Mouse (Mus musculus) midbrain, embryonic 14.5 days (tissue): Measurements from ENCODE around the gene Pcdh9. TPM values are rescaled to one million over a fixed set of nuclear protein-coding genes. Genes with fewer than 3 reads are reported as not detected.
A peak's percentile ranks its signal among the peaks of the same experiment; 100 is the strongest.
"Not testable (repeated sequence)": the region's sequence is repeated elsewhere in the genome, so short reads cannot be mapped to it uniquely, and the experiment has no call there.

Experiments
- ATAC-seq: fragments of 200-750 bp; cut with Nextera tagmentation; 2 replicates; pipeline ENCODE4 v1.8.0; 2017; ENCODE audit warnings: moderate number of reproducible peaks, moderate library complexity; ENCODE audit not compliant: low FRiP score, low TSS enrichment
- DNase-seq: peaks from one replicate; pipeline ENCODE4 v3.0.0-alpha.2; 2015
- H3K27ac ChIP-seq: fragments of 300-500 bp; sonication (generic); replicated peaks from 2 replicates; pipeline ENCODE4 v1.5.1; 2014; ENCODE audit warnings: mild to moderate bottlenecking, low read depth, low read length, moderate library complexity
- H3K27me3 ChIP-seq: fragments of 300-500 bp; sonication (generic); 2 replicates; pipeline ENCODE4 v1.6.1; 2014; ENCODE audit warnings: low read length, control low read depth, mixed read lengths; ENCODE audit not compliant: control insufficient read depth, insufficient read depth
- H3K36me3 ChIP-seq: fragments of 300-500 bp; sonication (generic); 2 replicates; pipeline ENCODE4 v1.6.1; 2014; ENCODE audit warnings: low read length, control low read depth; ENCODE audit not compliant: control insufficient read depth, insufficient read depth
- H3K4me1 ChIP-seq: fragments of 300-500 bp; sonication (generic); 2 replicates; pipeline ENCODE4 v1.6.1; 2014; ENCODE audit warnings: mild to moderate bottlenecking, antibody characterized with exemption, low read length, control low read depth; ENCODE audit not compliant: control insufficient read depth, insufficient read depth
- H3K4me2 ChIP-seq: fragments of 300-500 bp; sonication (generic); 2 replicates; pipeline ENCODE4 v1.6.1; 2014; ENCODE audit warnings: mild to moderate bottlenecking, low read length, moderate library complexity
- H3K4me3 ChIP-seq: fragments of 300-500 bp; sonication (generic); replicated peaks from 2 replicates; pipeline ENCODE4 v1.5.1; 2014; ENCODE audit warnings: low read depth, low read length
- H3K9ac ChIP-seq: fragments of 300-500 bp; sonication (generic); replicated peaks from 2 replicates; pipeline ENCODE4 v1.6.1; 2014; ENCODE audit warnings: mild to moderate bottlenecking, low read length, moderate library complexity
- H3K9me3 ChIP-seq: fragments of 300-500 bp; sonication (generic); 2 replicates; pipeline ENCODE4 v1.6.1; 2016; ENCODE audit warnings: low read length, control low read depth, mixed read lengths; ENCODE audit not compliant: control insufficient read depth
- WGBS: fragments of 180-500 bp; shearing (Covaris S2); extraction: QIAGEN DNeasy Blood & Tissue Kit; methylation state at CpG from one replicate; pipeline ENCODE4 v1.1.7; 2014; 5-methylcytosine and 5-hydroxymethylcytosine counted together
- polyA plus RNA-seq: library from polyadenylated mRNA; unstranded; fragments of >200 nt; fragmentation: Nextera tagmentation; extraction: Ambion mirVana; gene quantifications from 2 replicates; pipeline ENCODE4 v1.2.1, GENCODE M21; 2014

Gene Pcdh9
- polyA plus RNA-seq, 1 experiment from 2014 or later: 131 TPM

DNA sequence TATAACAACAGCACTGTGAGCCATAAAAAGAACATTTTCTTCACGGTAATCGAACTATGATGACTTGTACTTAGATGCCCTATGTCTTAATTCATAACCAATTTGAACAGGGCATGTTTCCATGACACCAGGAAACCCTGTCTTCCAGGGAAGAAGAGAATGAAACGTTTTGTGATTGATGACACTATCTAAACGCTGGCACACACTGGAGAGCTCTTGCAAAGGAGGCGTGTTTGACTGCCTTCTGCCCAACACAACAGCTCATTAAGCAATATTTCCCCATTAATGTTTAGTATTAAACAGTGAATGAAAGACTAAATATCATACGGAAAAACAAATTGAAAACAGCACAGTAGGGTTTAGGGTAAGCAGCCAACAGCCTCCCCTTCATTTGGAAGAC is 656.9 kb downstream of the Pcdh9 start:
- H3K27me3 ChIP-seq: no peaks in the 10 kb centered on the region
- no peaks in the 10 kb centered on the region for H3K36me3 ChIP-seq
- H3K4me1 ChIP-seq: no peaks in the 10 kb centered on the region
- H3K4me3 ChIP-seq: no peak overlapping the region
- H3K27ac ChIP-seq: no peak overlapping the region
- no peak for DNase-seq
- H3K4me2 ChIP-seq: no peak overlapping the region
- no peaks in the 10 kb centered on the region for H3K9me3 ChIP-seq
- 59% methylated on average over 6 of the region's 6 CpGs for WGBS
- no peak overlapping the region for H3K9ac ChIP-seq
- ATAC-seq: no peak

DNA sequence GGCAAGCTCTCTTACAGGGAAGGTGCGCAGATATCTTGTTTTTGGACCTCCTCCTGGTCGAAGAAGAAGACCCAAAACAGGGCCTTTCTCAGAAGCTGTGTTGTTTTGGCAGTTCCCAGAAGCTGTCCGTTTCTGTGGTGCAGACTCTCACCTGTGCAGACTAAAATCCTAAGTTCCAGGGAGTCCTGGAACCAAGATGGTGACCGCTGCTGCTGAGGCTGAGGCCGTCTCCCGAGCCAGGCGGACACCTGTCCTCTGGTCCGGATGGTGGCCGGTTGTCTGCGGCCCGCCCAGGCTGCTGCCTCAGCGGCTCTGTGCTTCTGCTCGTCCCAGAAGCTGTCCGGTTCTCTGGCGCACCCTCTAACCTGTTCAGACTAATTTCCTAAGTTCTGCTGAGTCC is 675.6 kb downstream of the Pcdh9 start:
- ATAC-seq, H3K36me3 ChIP-seq, DNase-seq, H3K4me3 ChIP-seq, H3K27me3 ChIP-seq, H3K9me3 ChIP-seq, H3K27ac ChIP-seq, H3K4me2 ChIP-seq, H3K9ac ChIP-seq, H3K4me1 ChIP-seq: not testable (repeated sequence)
- 91% methylated on average over 6 of the region's 15 CpGs for WGBS

DNA sequence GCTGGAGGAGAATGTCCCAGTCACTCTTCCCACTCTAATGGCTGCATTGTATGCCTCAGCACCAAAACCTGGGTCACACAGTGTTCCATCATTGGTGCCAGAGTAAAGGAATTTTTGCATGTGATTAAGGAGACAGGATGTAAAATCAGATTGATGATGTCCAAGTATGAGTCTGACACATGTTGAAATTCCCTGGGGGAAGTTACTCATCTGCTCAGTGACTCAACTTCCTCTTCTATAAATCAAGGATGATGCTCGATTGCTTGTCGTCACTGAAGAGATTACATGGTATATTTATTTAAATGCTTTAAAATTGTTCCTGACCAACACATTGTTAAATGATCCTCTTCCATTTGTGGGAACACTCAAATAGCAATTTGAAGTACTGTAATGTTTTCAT is 690.7 kb downstream of the Pcdh9 start:
- no peak for ATAC-seq
- 96% methylated on average over 2 of the region's 2 CpGs for WGBS
- no peak for DNase-seq

DNA sequence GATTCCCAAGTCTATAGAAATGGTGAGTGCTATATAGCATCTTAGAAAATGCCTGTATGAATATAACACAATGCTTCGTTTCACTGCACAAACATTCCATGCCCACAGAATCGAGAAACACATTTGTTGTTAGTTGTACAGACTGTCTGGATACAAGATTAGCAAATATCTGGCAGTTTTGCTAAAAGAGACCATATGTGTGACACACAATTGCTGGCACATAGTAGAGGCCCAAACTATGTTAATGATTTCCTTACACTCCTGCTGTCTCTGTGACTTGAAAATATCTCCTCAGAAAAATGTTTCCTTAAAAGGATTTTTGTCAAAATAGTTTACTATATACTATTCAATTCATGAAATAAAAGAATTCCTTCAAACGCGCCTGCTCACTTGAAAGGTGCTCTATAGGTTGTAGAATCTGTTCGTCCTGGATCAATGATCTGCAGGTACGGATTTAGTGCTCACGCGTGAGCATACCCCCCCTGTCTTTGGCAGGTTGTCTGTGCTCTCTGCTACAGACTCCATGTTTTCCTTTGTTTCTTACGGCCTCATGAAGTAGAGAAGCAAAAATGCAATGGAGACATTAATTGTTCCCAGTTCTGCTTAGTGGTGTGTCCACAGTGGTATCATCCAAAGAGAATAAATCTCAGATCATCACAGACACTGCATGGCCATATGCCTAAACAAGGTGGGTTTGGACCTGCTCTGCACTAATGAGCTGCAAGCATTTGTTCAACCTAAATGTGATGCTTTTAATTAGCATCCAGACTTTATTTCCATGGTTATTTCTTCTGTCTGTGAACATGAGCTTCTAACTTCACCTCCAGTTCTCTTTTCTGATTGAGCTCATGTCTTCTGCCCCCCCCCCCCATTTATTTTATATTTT is 707.6 kb downstream of the Pcdh9 start:
- ATAC-seq: no peak
- Histone ChIP-seq H3K4me3 (no peak overlapping the region), H3K36me3 (no peaks in the 10 kb centered on the region), H3K27ac (no peak overlapping the region), H3K4me2 (no peak overlapping the region), H3K9ac (no peak overlapping the region), H3K27me3 (no peaks in the 10 kb centered on the region), H3K4me1 (no peaks in the 10 kb centered on the region), H3K9me3 (no peaks in the 10 kb centered on the region)
- DNase-seq: no peak
- 86% methylated on average over 9 of the region's 9 CpGs for WGBS

More for the DNA sequence above, 690.7 kb downstream of the Pcdh9 start:
- Histone ChIP-seq H3K9me3 (no peaks in the 10 kb centered on the region), H3K4me1 (no peaks in the 10 kb centered on the region), H3K4me3 (no peak overlapping the region), H3K36me3 (no peaks in the 10 kb centered on the region), H3K9ac (no peak overlapping the region), H3K4me2 (no peak overlapping the region), H3K27ac (no peak overlapping the region), H3K27me3 (no peaks in the 10 kb centered on the region)

DNA sequence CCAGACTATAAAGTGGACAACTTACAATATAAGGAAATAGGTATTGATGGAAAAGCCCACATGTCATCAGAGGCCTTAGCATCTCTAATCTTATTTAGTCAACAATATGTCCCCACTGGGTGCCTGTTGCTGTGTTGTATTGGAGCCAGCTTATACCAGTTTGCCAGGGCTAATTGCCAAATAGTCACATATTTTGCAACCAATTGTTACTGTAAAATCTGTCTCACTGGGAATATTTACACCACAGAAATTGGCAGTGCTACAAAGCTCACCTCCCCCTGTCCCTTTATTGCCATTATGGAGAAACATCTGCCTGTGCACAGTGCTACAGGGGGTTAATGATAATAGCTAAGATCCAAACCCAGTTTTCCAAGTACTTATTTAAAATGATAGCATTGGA is 721.3 kb downstream of the Pcdh9 start:
- H3K4me2 ChIP-seq: no peak overlapping the region
- H3K36me3 ChIP-seq: no peaks in the 10 kb centered on the region
- H3K27ac ChIP-seq: no peak overlapping the region
- ATAC-seq: no peak
- peak; percentile 48 for DNase-seq
- H3K9me3 ChIP-seq: no peaks in the 10 kb centered on the region
- H3K27me3 ChIP-seq: no peaks in the 10 kb centered on the region
- no peaks in the 10 kb centered on the region for H3K4me1 ChIP-seq
- no peak overlapping the region for H3K9ac ChIP-seq
- no peak overlapping the region for H3K4me3 ChIP-seq

DNA sequence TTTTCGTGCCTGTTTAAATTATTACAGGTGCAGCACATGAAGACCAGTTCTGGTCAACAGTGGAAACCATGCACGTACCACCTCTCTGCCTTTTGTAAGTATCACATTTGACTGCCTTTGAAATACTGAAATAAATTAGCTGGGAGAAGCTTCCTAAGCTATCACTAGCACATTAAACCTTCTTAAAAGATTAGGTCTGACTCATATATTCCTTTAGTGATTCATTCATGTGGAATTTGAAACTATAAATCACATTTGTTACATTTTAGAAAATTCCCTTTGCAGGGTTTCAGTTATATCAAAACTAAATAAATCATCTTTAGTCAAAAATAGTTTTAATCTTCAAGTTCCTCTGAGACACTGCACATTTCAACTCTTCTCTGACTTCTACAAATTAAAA is 722.1 kb downstream of the Pcdh9 start:
- Histone ChIP-seq H3K4me3 (no peak overlapping the region), H3K36me3 (no peaks in the 10 kb centered on the region), H3K9me3 (no peaks in the 10 kb centered on the region), H3K27me3 (no peaks in the 10 kb centered on the region), H3K9ac (no peak overlapping the region), H3K4me2 (no peak overlapping the region), H3K27ac (no peak overlapping the region), H3K4me1 (no peaks in the 10 kb centered on the region)
- WGBS: 63% methylated on average over 2 of the region's 2 CpGs
- ATAC-seq (no peak), DNase-seq (no peak)

DNA sequence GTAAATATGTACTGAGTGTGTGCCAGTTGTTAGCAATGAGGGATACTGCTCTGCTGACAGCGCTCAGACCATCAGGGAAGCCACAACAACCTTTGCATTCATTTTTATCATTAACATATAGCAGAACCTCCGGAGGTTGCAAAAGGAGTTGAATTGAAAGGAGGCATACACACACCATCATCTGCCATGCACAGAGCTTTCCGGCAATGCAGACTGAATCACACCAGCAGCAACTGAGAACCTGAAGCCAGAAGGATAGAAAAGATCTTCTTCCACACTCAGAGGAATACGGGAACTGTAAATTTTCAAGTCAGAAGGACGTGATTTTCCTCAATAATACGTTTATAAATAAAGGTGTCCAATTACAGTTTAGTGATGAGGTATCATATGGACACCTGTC is 747.1 kb downstream of the Pcdh9 start:
- Histone ChIP-seq H3K36me3 (no peaks in the 10 kb centered on the region), H3K4me1 (no peaks in the 10 kb centered on the region), H3K27me3 (no peaks in the 10 kb centered on the region), H3K9ac (no peak overlapping the region), H3K27ac (no peak overlapping the region), H3K4me2 (no peak overlapping the region), H3K4me3 (no peak overlapping the region), H3K9me3 (no peaks in the 10 kb centered on the region)
- DNase-seq (no peak), ATAC-seq (no peak)
- 87% methylated on average over 6 of the region's 6 CpGs for WGBS

DNA sequence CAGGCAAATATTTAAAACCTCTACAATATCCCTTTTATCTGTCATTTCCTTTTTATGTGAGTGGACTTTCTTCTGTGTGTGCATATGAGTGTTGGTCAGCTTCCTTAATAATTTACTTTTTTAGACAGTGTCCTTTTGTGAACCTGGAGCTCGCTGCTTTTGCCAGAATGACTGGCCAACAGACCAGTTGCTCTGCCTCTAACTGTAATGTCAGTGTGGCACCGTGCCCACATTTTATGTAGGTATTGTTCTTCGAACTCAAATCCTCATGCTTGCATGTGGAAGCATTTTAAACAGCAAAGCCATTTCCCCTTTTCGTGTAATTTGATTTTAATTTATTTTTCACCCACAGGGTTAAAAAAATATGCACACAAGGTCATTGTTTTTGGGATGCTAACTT is 748.4 kb downstream of the Pcdh9 start:
- Histone ChIP-seq H3K36me3 (no peaks in the 10 kb centered on the region), H3K9ac (no peak overlapping the region), H3K27me3 (no peaks in the 10 kb centered on the region), H3K9me3 (no peaks in the 10 kb centered on the region), H3K27ac (no peak overlapping the region), H3K4me3 (no peak overlapping the region), H3K4me1 (no peaks in the 10 kb centered on the region), H3K4me2 (no peak overlapping the region)
- 90% methylated on average over 4 of the region's 4 CpGs for WGBS
- DNase-seq (no peak), ATAC-seq (no peak)

DNA sequence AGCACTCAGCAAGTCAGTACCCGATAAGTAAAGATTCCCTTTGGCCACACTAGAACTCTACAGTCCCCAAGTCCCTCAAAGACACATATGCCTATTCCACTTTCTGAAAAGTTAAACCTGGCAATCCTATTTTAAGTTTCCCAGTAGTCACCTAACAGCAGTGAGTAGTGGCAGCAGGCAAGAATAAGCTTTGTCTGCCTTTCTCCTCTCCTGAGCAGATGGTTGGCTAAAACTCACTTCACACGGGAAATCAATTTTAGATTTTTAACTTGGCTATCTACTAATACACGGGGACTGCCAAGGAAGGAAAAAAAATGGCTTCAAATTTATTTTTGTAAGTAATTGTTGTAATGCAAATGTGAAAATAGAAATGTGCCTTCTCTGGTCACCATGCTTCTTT is 763.5 kb downstream of the Pcdh9 start:
- Histone ChIP-seq H3K36me3 (no peaks in the 10 kb centered on the region), H3K4me3 (no peak overlapping the region), H3K9ac (no peak overlapping the region), H3K4me1 (no peaks in the 10 kb centered on the region), H3K9me3 (no peaks in the 10 kb centered on the region), H3K27me3 (no peaks in the 10 kb centered on the region), H3K4me2 (no peak overlapping the region), H3K27ac (no peak overlapping the region)
- DNase-seq: no peak
- ATAC-seq: no peak
- 89% methylated on average over 3 of the region's 3 CpGs for WGBS
